Comparison of ENCODE assay signal across 24 mouse cellular contexts in the genomic region with DNA sequence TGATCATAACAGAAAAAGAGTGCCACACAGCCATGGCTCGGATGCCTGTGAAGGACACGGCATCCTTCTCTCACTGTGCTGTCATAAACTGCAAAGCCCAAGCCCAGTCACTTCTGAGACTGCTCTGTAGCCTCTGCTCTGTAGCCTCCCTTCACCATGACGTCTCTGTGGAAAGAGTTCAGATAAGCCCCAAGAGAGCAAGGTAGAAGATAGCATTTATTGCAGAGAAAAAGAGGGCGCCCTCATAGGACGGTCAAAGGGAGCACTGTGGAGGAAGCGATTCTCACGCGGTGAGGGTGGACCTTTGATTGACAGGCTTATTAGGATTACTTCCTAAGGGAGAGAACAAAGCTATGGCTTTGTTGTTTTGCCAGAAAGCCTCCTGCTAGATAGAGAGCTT. TPM values are rescaled to one million over a fixed set of nuclear protein-coding genes. Genes with fewer than 3 reads are reported as not detected.
DNase-seq lines count a peak whose midpoint lies in the region; ATAC-seq lines count a peak whose summit lies in the region.
"Had no signal": no experiment of that assay in that cellular context is flagged by ENCODE, and none has a peak within 500 bp of the region (broad histone marks: within the 10 kb centered on the region; RNA-seq: fewer than 3 reads in every experiment).

No protein-coding gene starts in this region.

- no peak overlapping the region for H3K27ac ChIP-seq in midbrain, embryonic 15.5 days
- no peak overlapping the region for H3K27ac ChIP-seq in midbrain, embryonic 16.5 days (ENCODE audit: low read length)
- no peak overlapping the region for H3K27ac ChIP-seq in intestine, embryonic 16.5 days (ENCODE audit: low read length)
- H3K27ac ChIP-seq in hindbrain, embryonic 14.5 days = no peak overlapping the region
- H3K27ac ChIP-seq: embryonic facial prominence, embryonic 10.5 days; embryonic facial prominence, embryonic 13.5 days; forebrain, embryonic 12.5 days; forebrain, embryonic 15.5 days; hindbrain, embryonic 13.5 days; hindbrain, postnatal 0 days had no signal

- no peak overlapping the region for H3K9ac ChIP-seq in midbrain, embryonic 15.5 days
- no peak overlapping the region for H3K9ac ChIP-seq in midbrain, embryonic 16.5 days (ENCODE audit: low read depth, low read length)
- no peak overlapping the region for H3K9ac ChIP-seq in intestine, embryonic 16.5 days (ENCODE audit: low read depth, low read length)
- no peak overlapping the region for H3K9ac ChIP-seq in hindbrain, embryonic 14.5 days
- H3K9ac ChIP-seq: embryonic facial prominence, embryonic 13.5 days; forebrain, embryonic 12.5 days; forebrain, embryonic 15.5 days; hindbrain, embryonic 13.5 days had no signal

- H3K36me3 ChIP-seq in midbrain, embryonic 15.5 days (replicated peaks) = no peaks in the 10 kb centered on the region
- no peaks in the 10 kb centered on the region for H3K36me3 ChIP-seq in midbrain, embryonic 16.5 days (ENCODE audit: control insufficient read depth, insufficient read depth, low read length)
- H3K36me3 ChIP-seq in intestine, embryonic 16.5 days (ENCODE audit: control insufficient read depth, insufficient read depth, low read length) = no peaks in the 10 kb centered on the region
- no peaks in the 10 kb centered on the region for H3K36me3 ChIP-seq in hindbrain, embryonic 14.5 days (replicated peaks; ENCODE audit: control insufficient read depth, insufficient read depth)
- H3K36me3 ChIP-seq: embryonic facial prominence, embryonic 10.5 days; embryonic facial prominence, embryonic 13.5 days; forebrain, embryonic 12.5 days; forebrain, embryonic 15.5 days; hindbrain, embryonic 13.5 days had no signal

- ATAC-seq in midbrain, embryonic 15.5 days (replicated peaks) = 0 out of 2 replicates have a peak, but pooled peaks have one; percentile 24
- no peak for ATAC-seq in midbrain, embryonic 16.5 days
- peak; percentile 69 for ATAC-seq in intestine, embryonic 16.5 days
- no peak for ATAC-seq in hindbrain, embryonic 14.5 days (ENCODE audit: low FRiP score)
- ATAC-seq: CD4-positive, CD25-positive, alpha-beta regulatory T cell, adult 4 months; forebrain, embryonic 15.5 days; hindbrain, postnatal 0 days had no signal

- no peaks in the 10 kb centered on the region for H3K27me3 ChIP-seq in midbrain, embryonic 15.5 days (replicated peaks)
- H3K27me3 ChIP-seq in midbrain, embryonic 16.5 days (ENCODE audit: control insufficient read depth, insufficient read depth, low read depth, low read length) = no peaks in the 10 kb centered on the region; the same call in 1 of the 2 replicates
- no peaks in the 10 kb centered on the region; the same call in 1 of the 2 replicates for H3K27me3 ChIP-seq in intestine, embryonic 16.5 days (replicated peaks; ENCODE audit: control insufficient read depth, insufficient read depth, low read length)
- peaks cover 3% of the 10 kb centered on the region; the same call in 1 of the 2 replicates for H3K27me3 ChIP-seq in hindbrain, embryonic 14.5 days (ENCODE audit: control insufficient read depth, insufficient read depth, low read length)
- H3K27me3 ChIP-seq: forebrain, embryonic 12.5 days had no signal

- no peak overlapping the region for H3K4me3 ChIP-seq in midbrain, embryonic 15.5 days
- no peak overlapping the region for H3K4me3 ChIP-seq in midbrain, embryonic 16.5 days (ENCODE audit: low read depth, low read length)
- H3K4me3 ChIP-seq in intestine, embryonic 16.5 days (ENCODE audit: low read length) = no peak overlapping the region
- H3K4me3 ChIP-seq in hindbrain, embryonic 14.5 days (replicated peaks; ENCODE audit: low read length) = no peak overlapping the region
- H3K4me3 ChIP-seq: embryonic facial prominence, embryonic 10.5 days; embryonic facial prominence, embryonic 13.5 days; erythroblast, embryonic 14.5 days; forebrain, embryonic 12.5 days; forebrain, embryonic 15.5 days; hindbrain, embryonic 13.5 days had no signal

- peaks cover 3% of the 10 kb centered on the region; the same call in 1 of the 2 replicates for H3K4me1 ChIP-seq in midbrain, embryonic 15.5 days
- H3K4me1 ChIP-seq in midbrain, embryonic 16.5 days (ENCODE audit: control insufficient read depth, insufficient read depth, low read length) = no peaks in the 10 kb centered on the region
- H3K4me1 ChIP-seq in intestine, embryonic 16.5 days (ENCODE audit: control insufficient read depth, insufficient read depth, low read length) = no peaks in the 10 kb centered on the region
- H3K4me1 ChIP-seq in hindbrain, embryonic 14.5 days (replicated peaks; ENCODE audit: control insufficient read depth, insufficient read depth, low read length) = peaks cover 13% of the 10 kb centered on the region
- H3K4me1 ChIP-seq: embryonic facial prominence, embryonic 13.5 days had no signal

- H3K9me3 ChIP-seq in midbrain, embryonic 15.5 days = no peaks in the 10 kb centered on the region
- no peaks in the 10 kb centered on the region for H3K9me3 ChIP-seq in midbrain, embryonic 16.5 days (replicated peaks; ENCODE audit: control insufficient read depth, low read length, poor library complexity, severe bottlenecking)
- H3K9me3 ChIP-seq in intestine, embryonic 16.5 days (ENCODE audit: control insufficient read depth, low read length) = no peaks in the 10 kb centered on the region
- H3K9me3 ChIP-seq in hindbrain, embryonic 14.5 days (ENCODE audit: control insufficient read depth, low read length) = no peaks in the 10 kb centered on the region
- H3K9me3 ChIP-seq: embryonic facial prominence, embryonic 10.5 days; embryonic facial prominence, embryonic 13.5 days; forebrain, embryonic 12.5 days; forebrain, embryonic 15.5 days; hindbrain, embryonic 13.5 days had no signal

- no peak overlapping the region for H3K4me2 ChIP-seq in midbrain, embryonic 15.5 days
- no peak overlapping the region for H3K4me2 ChIP-seq in midbrain, embryonic 16.5 days (ENCODE audit: low read length)
- H3K4me2 ChIP-seq in intestine, embryonic 16.5 days (ENCODE audit: low read depth, low read length) = no peak overlapping the region
- no peak overlapping the region for H3K4me2 ChIP-seq in hindbrain, embryonic 14.5 days (replicated peaks)
- H3K4me2 ChIP-seq: embryonic facial prominence, embryonic 13.5 days; forebrain, embryonic 12.5 days; forebrain, embryonic 15.5 days; heart, embryonic 11.5 days; hindbrain, embryonic 13.5 days had no signal

- peak; percentile 34 for DNase-seq in retina, postnatal 1 day
- DNase-seq in retina, embryonic 14.5 days (ENCODE audit: low spot score) = no peak
- no peak for DNase-seq in hindbrain, embryonic 14.5 days (ENCODE audit: low spot score)
- DNase-seq: adrenal gland, adult 2 months; adrenal gland, postnatal 14 days; cerebellum, adult 11-12 months; cerebellum, adult 8-10 months; cerebellum, postnatal 10 days; cerebellum, postnatal 36 days; embryo, embryonic 11 days; gastrocnemius, postnatal 25 days had no signal

- 44% methylated on average over 8 of the region's 8 CpGs for WGBS in midbrain, embryonic 15.5 days
- 35% methylated on average over 8 of the region's 8 CpGs for WGBS in midbrain, embryonic 16.5 days
- WGBS in intestine, embryonic 16.5 days = 51% methylated on average over 8 of the region's 8 CpGs
- WGBS in hindbrain, embryonic 14.5 days = 50% methylated on average over 8 of the region's 8 CpGs

RNA-seq across cellular contexts. Expression of a gene that starts 18.4 kb away (rescaled TPM):
- polyA plus RNA-seq in midbrain, embryonic 15.5 days (2015; fragmentation: Nextera tagmentation; extraction: Ambion mirVana) = 99.7 and 150 TPM in 2 replicates
- 98.2 and 130 TPM in 2 replicates for polyA plus RNA-seq in midbrain, embryonic 16.5 days (2015; fragmentation: Nextera tagmentation; extraction: Ambion mirVana)
- polyA plus RNA-seq in intestine, embryonic 16.5 days (2015; fragmentation: Nextera tagmentation; extraction: Ambion mirVana) = 4.9 and 6.5 TPM in 2 replicates
- polyA plus RNA-seq in hindbrain, embryonic 14.5 days (2014; fragmentation: Nextera tagmentation; extraction: Ambion mirVana) = 212 and 306 TPM in 2 replicates
- polyA plus RNA-seq: C2C12 had no signal

Comparison
In these comparisons a context has a peak if more than half of its experiments do, and no peak if none do; other contexts are left out.
1. ATAC-seq: peak in midbrain, embryonic 15.5 days (single experiment) and intestine, embryonic 16.5 days (single experiment); none in midbrain, embryonic 16.5 days (single experiment) and hindbrain, embryonic 14.5 days (single experiment).
2. RNA of a gene that starts 18.4 kb away (polyA plus RNA-seq): 212 to 306 TPM in hindbrain, embryonic 14.5 days, 99.7 to 150 TPM in midbrain, embryonic 15.5 days and 98.2 to 130 TPM in midbrain, embryonic 16.5 days; 4.9 to 6.5 TPM in intestine, embryonic 16.5 days; every median in the first group is over 10 times any median in the second.